Mouse (Mus musculus) left cerebral cortex, postnatal 25 days (tissue): Measurements from ENCODE around the gene Gnptab. TPM values are rescaled to one million over a fixed set of nuclear protein-coding genes. Genes with fewer than 3 reads are reported as not detected.

ENCODE experiments used
- DNase-seq, 2 experiments: peaks; one replicate each; pipeline ENCODE4 v3.0.0; 2022; ENCODE audit warnings: low spot score in 2 of 2, mixed read lengths in 1 of 2
- intact Hi-C: fragments of 180-260 bp; cut with DNase I; formaldehyde crosslinking; loops from one replicate; pipeline ENCODE4 v1.15.1; 2025
- total RNA-seq, 2 experiments: library from RNA; stranded (reverse); gene quantifications; 2 replicates each; pipeline ENCODE4 v1.2.3; 2021

Gene Gnptab
- 10 to 100 TPM; 66.6 to 68.1 TPM for total RNA-seq

GRCm38 (mm10) chr10:88379013-88379885 is at the start of gene Gnptab, which contains the start of gene Dram1:
Gene Gnptab (plus strand): TSS chr10:88379132.
Gene Dram1 (minus strand): TSS chr10:88379080.
- peak; percentile 80 to 89 for DNase-seq
- intact Hi-C loops, result loop anchor here (1.0 to 5.0 kb wide), 4 partner anchors 47 to 353 kb away; partner anchors contain the start of genes Arl1 and Chpt1

- intact Hi-C loops, result no loop called here
- DNase-seq, result peak; percentile 4 to 14
Measured at GRCm38 (mm10) chr10:88330695-88331094, 48.2 kb upstream of the Gnptab start.

GRCm38 (mm10) chr10:88340660-88341059 is 38.3 kb upstream of the Gnptab start:
- DNase-seq, result no peak

GRCm38 (mm10) chr10:88341368-88341767 is 37.6 kb upstream of the Gnptab start:
- intact Hi-C loops, result no loop called here
- no peak for DNase-seq

More at GRCm38 (mm10) chr10:88340660-88341059, 38.3 kb upstream of the Gnptab start:
- intact Hi-C loops, result no loop called here

- intact Hi-C loops, result no loop called here
Measured at GRCm38 (mm10) chr10:88345899-88346401, 33.0 kb upstream of the Gnptab start.

GRCm38 (mm10) chr10:88346454-88347245 is 32.3 kb upstream of the Gnptab start:
- intact Hi-C loops, result no loop called here
- DNase-seq, result no peak

More at GRCm38 (mm10) chr10:88345899-88346401, 33.0 kb upstream of the Gnptab start:
- no peak for DNase-seq

- intact Hi-C loops, result no loop called here
Measured at GRCm38 (mm10) chr10:88349800-88350199, 29.1 kb upstream of the Gnptab start.

GRCm38 (mm10) chr10:88350687-88351086 is 28.2 kb upstream of the Gnptab start:
- no peak for DNase-seq
- intact Hi-C loops, result no loop called here

More at GRCm38 (mm10) chr10:88349800-88350199, 29.1 kb upstream of the Gnptab start:
- DNase-seq, result no peak

GRCm38 (mm10) chr10:88351411-88352103 is 27.4 kb upstream of the Gnptab start:
- DNase-seq, result no peak

GRCm38 (mm10) chr10:88352549-88352948 is 26.4 kb upstream of the Gnptab start:
- intact Hi-C loops, result no loop called here
- DNase-seq, result no peak

More at GRCm38 (mm10) chr10:88351411-88352103, 27.4 kb upstream of the Gnptab start:
- intact Hi-C loops, result no loop called here

GRCm38 (mm10) chr10:88354599-88354998 is 24.3 kb upstream of the Gnptab start:
- intact Hi-C loops, result no loop called here
- no peak for DNase-seq

- no peak for DNase-seq
Measured at GRCm38 (mm10) chr10:88356114-88356982, 22.6 kb upstream of the Gnptab start.

GRCm38 (mm10) chr10:88356983-88357559 is 21.9 kb upstream of the Gnptab start:
- intact Hi-C loops, result no loop called here
- peak; percentile 54 to 55 for DNase-seq

More at GRCm38 (mm10) chr10:88356114-88356982, 22.6 kb upstream of the Gnptab start:
- intact Hi-C loops, result no loop called here

- intact Hi-C loops, result no loop called here
- no peak for DNase-seq
Measured at GRCm38 (mm10) chr10:88362218-88362617, 16.7 kb upstream of the Gnptab start.

GRCm38 (mm10) chr10:88364221-88364620 is 14.7 kb upstream of the Gnptab start:
- intact Hi-C loops, result no loop called here
- no peak for DNase-seq

- no peak for DNase-seq
- intact Hi-C loops, result no loop called here
Measured at GRCm38 (mm10) chr10:88369233-88369632, 9.7 kb upstream of the Gnptab start.

- intact Hi-C loops, result no loop called here
- no peak for DNase-seq
Measured at GRCm38 (mm10) chr10:88371793-88372192, 7.1 kb upstream of the Gnptab start.

GRCm38 (mm10) chr10:88372436-88372835 is 6.5 kb upstream of the Gnptab start:
- DNase-seq, result no peak
- intact Hi-C loops, result no loop called here
